Mouse (Mus musculus): ENCODE measurements around the gene Hps5.
A peak's percentile ranks its signal among the peaks of the same experiment; 100 is the strongest.
"Not testable (repeated sequence)": the region's sequence is repeated elsewhere in the genome, so short reads cannot be mapped to it uniquely, and the experiment has no call there.

The Hps5 gene

DNA sequence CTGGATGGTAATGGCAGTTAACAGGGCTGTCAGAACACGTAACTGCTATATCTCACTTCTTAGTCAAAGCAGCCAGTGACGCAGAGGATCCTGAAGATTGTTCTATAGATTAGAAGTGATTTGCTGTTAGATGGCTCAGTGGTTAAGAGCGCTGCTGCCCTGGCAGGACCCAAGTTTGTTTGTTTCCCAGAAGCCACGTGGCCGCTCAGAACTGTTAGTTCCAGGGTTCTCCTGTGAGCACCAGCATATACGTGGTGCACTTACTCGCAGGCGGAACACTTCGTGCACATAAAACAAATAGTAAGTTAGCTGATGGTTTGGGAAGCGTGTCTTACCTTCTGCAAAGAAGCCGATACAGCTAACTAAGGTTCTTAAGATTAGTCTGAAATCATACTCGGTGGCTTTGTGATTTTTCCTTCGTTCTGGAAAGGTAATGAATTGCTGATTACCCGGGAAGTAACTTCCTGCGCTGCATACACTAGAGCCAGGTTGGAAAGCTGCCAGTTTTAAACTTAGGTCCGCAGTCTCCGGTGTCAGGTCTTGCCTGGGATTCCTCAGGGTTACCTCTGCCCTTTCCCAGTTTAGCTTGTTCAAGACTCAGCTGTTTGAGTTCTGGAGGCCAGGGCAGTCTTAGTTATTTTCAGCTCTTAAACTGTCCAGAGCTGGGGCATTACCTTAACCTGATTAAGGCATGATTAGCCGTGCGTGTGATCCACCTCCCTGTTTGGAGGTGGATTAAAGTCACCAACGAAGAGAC, 31.4 kb upstream of the Hps5 start:
- no peak for DNase-seq (ENCODE audit: low spot score)

DNA sequence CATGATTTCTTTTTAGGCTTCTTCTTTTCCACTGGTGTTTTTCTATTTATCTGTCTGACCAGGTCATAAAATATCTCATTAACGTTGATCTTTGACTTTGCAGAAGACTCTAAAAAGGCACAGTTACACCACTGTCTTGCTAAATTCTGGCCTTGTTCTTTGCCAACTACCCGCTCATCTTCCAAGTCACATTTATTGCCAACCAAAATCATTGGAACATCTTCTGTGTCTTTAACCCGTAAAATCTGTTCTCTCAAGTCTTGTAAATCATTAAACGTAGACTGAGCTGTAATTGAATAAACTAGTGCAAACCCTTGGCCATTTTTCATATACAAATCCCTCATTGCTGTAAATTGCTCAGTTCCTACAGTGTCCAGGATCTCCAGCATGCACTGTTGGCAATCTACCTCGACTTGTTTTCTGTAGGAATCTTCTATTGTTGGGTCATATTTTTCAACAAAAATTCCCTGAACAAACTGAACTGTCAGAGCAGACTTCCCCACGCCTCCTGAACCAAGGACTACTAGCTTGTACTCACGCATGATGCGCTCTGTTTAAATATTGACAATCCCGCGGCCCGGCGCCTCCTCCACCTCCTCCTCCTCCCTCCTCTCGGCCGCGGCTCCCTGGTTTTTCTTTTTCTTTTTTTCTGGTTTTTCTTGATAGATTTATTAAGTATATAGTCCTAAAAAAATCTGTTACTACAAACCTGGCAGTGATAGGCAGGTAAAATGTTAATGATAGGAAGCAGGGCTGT, 25.2 kb upstream of the Hps5 start:
- DNase-seq (ENCODE audit: low spot score), result not testable (repeated sequence)

DNA sequence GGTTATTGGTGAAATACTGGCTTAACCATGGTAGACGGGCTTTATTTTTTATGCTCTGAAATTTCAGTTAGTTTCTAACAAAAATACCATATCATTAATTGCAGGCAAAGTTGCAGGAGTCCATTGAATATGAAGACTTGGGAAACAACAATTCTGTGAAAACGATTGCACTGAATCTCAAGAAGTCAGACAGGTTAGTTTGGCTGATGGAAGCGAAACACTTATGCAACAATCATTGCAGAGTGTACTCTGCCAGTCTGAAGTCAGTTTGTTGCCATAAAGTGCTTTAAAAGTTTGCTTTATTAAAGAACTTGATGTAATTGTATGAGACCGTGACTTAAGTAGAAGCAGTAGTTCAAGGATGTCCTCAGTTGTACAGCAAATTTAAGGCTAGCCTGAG, 18.1 kb upstream of the Hps5 start:
- DNase-seq (ENCODE audit: low spot score), result no peak

- DNase-seq (ENCODE audit: low spot score), result no peak
Observed at GRCm38 (mm10) chr7:46810325-46810724, 14.5 kb upstream of the Hps5 start.

DNA sequence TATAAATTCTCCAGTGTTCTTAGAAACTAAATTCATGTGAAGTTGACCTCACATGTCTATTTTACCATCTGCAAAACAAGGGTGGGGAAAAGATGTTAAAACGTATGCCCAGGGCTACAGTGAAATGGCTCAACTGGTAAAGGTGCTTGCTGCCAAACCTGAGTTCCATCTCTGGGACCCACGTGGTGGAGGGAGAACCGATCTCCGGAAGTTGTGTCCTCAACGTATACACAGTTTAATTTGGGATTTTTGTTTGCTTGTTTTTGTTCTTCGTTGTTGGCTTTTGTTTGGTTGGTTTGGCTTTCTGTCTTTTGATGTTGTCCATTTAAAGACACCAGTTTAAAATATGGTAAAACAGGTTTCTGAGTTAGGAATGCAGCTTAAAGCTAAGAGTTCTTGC, 915 bp upstream of the Hps5 start:
- no peak for DNase-seq (ENCODE audit: low spot score)

GRCm38 (mm10) chr7:46796206-46796679, 379 bp upstream of the Hps5 start:
- DNase-seq (ENCODE audit: low spot score), result no peak

DNA sequence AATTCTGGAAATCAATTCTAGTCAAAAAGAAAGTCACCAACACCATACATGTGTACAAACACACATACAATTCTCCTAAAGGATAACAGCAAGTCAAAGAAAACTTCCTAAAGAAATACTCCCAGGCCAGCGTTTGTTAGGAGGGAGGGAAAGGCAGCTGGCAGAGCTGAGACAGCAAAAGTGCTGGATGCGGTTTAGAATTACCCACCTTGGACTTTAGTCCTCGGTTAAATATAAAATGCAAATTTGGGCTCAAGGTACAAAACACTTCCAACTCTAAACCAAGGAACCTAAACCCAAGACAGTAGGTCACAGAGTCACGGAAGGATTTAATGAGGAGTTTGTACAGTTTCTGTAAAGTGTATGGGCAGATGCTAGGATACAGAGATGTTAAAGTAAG, 2.0 kb downstream of the Hps5 start:
- no peak for DNase-seq (ENCODE audit: low spot score)

DNA sequence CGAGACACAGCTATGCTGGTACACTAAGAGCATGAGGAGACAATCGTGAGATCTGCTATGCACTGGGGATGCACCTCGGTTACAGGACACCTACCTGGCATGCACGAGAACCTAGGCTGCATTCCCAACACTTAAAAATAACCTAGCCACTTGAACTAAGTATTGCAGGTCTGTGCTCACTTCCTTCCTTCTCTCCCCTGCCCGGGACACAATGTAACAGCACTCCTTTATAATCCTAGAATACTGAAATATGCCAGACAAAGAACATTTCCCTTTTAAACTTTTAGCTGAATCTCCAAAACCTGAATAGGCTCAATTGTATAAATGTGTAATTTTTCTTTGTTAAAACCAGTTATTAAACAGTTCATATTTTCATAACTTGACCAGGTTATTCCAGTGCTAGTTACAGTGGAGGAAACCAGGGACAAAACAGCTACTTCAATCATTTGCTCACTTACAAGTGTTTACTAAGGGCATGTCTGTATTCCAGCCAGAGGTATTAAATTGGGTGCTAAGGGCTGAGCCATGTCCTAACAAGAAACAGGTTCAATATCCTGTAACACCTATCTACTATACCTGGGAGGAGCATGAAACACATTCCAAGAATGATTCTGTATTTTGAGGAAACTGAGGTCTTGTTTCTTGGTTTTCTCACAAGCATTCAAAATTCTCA, 6.6 kb downstream of the Hps5 start:
- no peak for DNase-seq (ENCODE audit: low spot score)

DNA sequence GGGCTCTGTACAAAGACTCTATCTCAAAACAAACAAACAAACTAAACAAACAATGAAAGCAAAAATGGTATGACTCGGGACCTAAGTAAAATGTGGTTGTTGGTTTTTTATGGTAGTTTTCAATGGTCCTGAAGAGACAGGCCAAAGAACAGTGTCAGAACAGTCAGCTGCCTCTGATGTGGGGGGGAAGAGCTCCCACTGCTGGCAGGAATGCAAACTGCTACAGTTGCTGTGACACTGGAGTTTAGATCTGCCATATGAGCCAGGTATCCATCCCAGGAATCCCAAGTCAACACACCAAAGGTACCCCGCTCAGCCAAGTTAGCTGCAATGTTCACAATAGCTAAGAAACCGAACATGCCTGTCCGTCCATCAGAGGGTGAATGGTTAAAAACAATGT, 25.2 kb downstream of the Hps5 start:
- DNase-seq (ENCODE audit: low spot score), result peak; percentile 82

- DNase-seq (ENCODE audit: low spot score), result no peak
Observed at GRCm38 (mm10) chr7:46768451-46768850, 27.4 kb downstream of the Hps5 start.

- DNase-seq (ENCODE audit: low spot score), result no peak
Observed at GRCm38 (mm10) chr7:46767371-46767770, 28.5 kb downstream of the Hps5 start.

DNA sequence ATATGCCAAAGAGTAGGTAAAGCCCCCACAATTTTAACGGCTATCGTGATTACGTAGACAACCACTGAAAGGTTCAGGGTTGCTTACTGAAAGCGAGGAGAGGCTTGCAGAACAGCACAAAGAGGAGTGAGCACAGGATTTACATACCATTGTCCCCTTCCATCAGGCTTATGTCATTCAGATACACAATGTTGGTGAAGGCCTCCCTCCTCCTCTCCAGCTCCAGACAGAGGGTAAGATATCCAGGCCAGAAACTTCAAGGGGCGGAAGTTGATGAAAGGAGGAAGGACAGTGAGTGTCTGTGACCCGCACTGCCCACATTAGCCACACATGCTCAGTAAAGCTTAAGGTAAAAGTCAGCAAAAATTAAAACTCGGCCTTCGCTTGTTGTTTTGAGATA, 31.2 kb downstream of the Hps5 start:
- no peak for DNase-seq (ENCODE audit: low spot score)

- no peak for DNase-seq (ENCODE audit: low spot score)
Observed at GRCm38 (mm10) chr7:46762601-46763000, 33.3 kb downstream of the Hps5 start.

DNA sequence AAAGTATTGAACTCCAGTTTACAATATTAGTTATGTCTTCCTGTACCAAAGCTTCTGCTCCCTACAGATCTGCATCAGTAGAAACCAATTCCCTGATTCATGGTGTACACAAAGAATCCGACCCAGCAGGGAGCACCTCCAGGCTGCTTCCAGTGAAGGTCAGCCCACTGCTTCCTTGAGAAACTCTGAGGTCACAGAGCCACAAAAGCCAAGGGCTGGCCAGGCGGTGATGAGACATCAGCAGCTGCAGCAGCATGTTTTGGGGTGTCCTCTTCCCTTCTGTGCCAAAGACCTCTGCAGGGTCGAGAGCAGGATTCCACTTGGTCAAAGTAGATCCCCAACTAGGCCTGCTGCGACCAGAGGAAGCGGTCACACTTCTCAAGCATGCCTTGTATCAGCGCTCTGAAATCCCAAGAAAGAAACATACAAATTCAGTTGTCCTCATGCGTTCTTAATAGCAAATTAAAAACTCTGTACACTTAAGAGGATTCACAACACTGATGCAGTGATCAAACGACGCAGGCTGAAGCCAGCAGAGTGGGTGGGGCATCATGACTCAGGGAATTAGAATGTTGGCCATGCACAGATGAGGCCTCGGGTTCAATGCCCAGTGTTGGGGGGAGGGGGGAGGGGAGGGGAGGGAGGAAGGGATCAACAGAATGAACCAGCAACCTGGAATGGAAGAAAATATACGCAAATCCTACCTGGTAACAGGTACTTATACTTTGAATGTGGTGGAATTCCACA, 34.6 kb downstream of the Hps5 start:
- no peak for DNase-seq (ENCODE audit: low spot score)

DNA sequence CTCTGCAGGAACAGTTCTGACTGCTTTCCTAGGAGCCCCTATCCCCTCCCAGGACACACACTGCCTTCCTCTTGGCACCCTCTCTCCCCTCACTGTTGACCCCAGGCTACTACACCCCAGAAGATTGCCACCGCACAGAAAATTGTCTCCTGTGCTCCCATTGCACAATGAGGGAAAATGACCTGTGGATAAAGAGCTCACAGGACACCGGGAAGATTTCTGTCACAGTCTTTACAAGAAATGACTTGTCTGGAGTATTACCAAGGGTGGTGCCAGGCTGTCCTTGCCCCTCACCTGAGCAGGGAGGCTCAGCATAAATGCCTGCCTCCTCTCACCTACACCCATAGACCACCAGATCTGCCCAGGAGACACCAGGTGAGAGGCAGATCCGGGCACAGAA, 44.4 kb downstream of the Hps5 start, which contains the start of gene Saa2:
TSS of gene Saa2 (plus strand) at position 301 of the 400 bp plus-strand sequence.
- DNase-seq (ENCODE audit: low spot score), result no peak

DNA sequence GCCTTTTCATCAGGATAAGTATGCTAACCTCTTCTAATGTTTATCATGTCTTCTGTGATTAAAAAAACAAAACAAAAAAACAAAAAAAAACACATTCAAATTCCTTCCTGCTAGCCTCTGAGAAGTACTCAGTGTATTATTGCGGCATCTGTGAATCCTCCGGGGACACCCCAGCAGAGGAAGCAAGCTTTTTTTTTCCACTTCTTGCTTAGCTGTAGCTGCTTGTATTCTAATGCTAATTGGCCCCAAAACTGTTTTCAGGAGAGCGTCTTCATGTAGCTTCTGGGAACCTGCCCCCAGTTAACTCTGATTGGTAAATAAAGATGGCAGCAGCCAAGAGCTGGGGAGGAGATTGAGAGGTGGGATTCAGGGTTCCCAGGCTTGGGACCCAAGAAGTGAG, 47.4 kb downstream of the Hps5 start:
- no peak for DNase-seq (ENCODE audit: low spot score)

DNA sequence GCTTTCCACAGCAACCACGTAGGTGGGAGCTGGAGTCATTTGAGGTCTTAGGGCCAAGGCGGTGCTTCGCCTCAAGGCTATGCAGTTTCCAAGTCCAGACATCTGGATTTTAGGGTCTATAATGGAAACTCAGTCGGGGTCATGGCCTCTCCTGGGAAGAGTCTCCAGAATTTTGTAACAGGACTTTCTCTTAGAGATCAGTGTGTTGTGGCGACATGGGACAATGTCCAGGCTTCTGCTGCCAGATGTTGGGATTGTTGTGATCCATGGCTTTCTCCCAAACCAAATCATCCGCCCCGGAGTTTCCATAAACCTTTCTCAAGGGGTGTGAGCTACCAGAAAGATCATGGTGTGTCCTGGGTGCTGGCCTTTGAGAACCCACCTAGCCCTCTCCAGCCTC, 49.5 kb downstream of the Hps5 start:
- DNase-seq (ENCODE audit: low spot score), result no peak

- DNase-seq (ENCODE audit: low spot score), result no peak
Observed at GRCm38 (mm10) chr7:46745816-46746215, 50.0 kb downstream of the Hps5 start.

GRCm38 (mm10) chr7:46742880-46743279, 53.0 kb downstream of the Hps5 start, which contains the start of gene Saa1:
TSS of gene Saa1 (minus strand) at chr7:46742980.
- not testable (repeated sequence) for DNase-seq (ENCODE audit: low spot score)

- not testable (repeated sequence) for DNase-seq (ENCODE audit: low spot score)
Observed at GRCm38 (mm10) chr7:46740041-46740440, 55.8 kb downstream of the Hps5 start.

GRCm38 (mm10) chr7:46738561-46739460, 57.1 kb downstream of the Hps5 start:
- no peak for DNase-seq (ENCODE audit: low spot score)
